Mouse (Mus musculus): Measurements from ENCODE around the gene Ckb.
"Not testable (repeated sequence)": the region's sequence is repeated elsewhere in the genome, so short reads cannot be mapped to it uniquely, and the experiment has no call there.

Gene Ckb

GRCm38 (mm10) chr12:111669000-111669788 is 2.9 kb downstream of the Ckb start:
- peak; percentile 86 for DNase-seq (ENCODE audit: low read depth, low spot score)

DNA sequence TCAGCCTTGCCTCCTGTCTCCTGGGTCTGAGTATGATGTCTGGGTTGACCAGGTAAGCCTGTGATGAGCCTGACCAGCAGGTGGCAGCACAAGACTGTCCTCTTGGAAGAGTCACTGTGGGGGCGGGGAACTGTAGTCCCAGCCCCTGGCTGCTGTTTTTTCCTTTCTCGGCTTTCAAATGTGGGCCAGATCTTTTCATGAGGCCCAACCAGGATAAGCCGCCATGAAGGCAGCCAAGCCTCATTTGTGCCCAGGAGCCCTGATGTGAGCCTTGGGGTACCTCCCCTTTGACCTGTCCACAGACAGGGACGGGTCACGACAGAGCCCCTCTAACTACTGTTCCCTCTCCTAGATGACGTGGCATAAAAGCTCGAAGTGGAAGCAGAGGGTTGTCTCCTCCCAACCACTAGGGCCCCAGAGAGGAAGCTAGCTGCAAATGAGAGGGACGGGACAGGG is 3.7 kb downstream of the Ckb start:
- peak; percentile 98 for DNase-seq (ENCODE audit: low read depth, low spot score)

- no peak for DNase-seq (ENCODE audit: low read depth, low spot score)
These were observed 4.7 kb downstream of the Ckb start for GRCm38 (mm10) chr12:111667421-111667820.

DNA sequence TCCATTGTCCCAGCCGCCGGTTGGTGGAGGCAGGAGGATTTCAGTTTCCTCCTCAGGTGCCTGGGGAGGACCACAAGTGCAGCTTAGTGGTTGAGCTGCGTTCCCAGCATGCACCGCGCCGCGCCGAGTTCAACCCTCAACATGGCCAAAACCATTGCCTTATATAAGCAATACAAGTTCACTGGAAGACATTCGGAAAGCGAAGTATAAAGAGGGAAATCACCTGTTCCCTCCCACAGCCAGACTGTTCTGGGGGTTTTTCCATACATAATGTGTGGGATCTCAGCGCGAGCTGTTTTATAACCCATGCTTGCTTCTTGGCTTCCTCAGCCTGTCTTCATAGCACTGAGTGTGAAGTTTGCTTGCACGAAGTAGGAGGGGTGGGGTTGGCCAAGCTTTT is 5.8 kb downstream of the Ckb start:
- peak; percentile 88 for DNase-seq (ENCODE audit: low read depth, low spot score)

DNA sequence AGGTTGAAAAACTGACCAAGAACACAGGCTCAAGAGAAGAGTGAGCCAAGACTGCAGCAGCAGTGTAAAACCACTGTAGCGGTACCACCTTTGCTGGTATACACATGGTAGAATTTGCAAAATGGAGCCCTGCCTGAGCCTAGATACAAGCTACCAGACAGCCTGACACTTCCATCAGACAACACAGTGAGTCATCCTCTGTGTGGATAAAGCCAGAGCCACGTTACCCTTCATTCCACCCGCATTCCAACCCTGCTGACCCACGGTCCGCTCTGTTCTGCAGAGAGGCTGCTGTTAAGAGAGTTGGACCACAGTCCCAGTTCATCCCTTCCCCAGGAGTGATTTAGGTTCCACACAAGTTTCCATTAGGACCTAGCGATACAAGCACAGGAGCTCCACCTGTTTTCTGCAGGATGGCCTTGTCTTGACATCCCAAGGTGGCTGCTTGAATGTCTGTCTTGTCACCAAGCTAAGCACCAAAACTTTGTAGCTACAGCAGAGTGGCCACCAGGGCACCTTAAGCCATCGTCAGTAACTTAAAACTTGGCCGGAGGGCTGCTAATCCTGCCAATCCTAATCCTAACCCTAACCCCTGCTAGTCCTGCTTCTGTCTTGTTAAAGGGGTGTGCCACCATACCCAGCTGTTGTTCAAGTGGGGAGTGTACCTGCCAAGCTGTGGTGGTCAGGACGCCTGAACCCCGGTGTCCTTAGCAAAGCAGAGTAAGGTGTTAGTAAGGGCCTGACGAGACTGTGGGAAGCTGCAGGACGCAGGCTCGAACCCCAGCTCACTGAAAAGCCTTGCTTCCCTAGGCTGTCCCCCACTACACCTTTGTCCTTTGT is 6.9 kb downstream of the Ckb start:
- DNase-seq (ENCODE audit: low read depth, low spot score): no peak

DNA sequence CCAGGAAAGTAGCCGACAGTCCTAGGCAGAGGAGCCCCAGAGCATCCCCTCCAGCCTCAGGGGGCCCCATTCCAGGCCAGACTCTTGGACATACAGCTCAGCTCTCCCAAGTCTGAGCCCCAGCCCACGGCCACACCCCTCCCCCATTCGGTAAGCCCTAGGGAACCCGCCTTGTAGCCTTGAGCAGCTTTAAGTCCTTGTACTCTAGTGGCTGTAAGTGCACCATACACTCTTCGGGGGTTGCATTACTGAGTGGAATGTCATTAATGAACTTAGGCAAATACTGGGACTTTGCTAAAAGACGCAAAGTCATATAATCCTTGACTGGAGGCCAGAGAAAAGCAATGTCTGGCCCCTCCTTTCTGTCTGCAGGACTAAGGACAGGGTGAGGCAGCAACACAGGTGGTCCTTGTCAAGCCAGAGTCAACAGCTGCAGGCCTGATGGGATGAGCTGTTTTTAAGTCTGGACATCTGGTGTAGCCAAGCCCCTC is 7.9 kb downstream of the Ckb start:
- no peak for DNase-seq (ENCODE audit: low read depth, low spot score)

- no peak for DNase-seq (ENCODE audit: low read depth, low spot score)
These were observed 8.7 kb downstream of the Ckb start for GRCm38 (mm10) chr12:111663228-111664143.

- not testable (repeated sequence) for DNase-seq (ENCODE audit: low read depth, low spot score)
These were observed 10.6 kb downstream of the Ckb start for GRCm38 (mm10) chr12:111661554-111661953.

GRCm38 (mm10) chr12:111660628-111661027 is 11.5 kb downstream of the Ckb start:
- DNase-seq (ENCODE audit: low read depth, low spot score): no peak

- DNase-seq (ENCODE audit: low read depth, low spot score): no peak
These were observed 12.8 kb downstream of the Ckb start for GRCm38 (mm10) chr12:111659331-111659730.

- no peak for DNase-seq (ENCODE audit: low read depth, low spot score)
These were observed 16.4 kb downstream of the Ckb start for GRCm38 (mm10) chr12:111655695-111656094.

- DNase-seq (ENCODE audit: low read depth, low spot score): peak; percentile 95
These were observed 18.7 kb downstream of the Ckb start for GRCm38 (mm10) chr12:111653434-111653833.

DNA sequence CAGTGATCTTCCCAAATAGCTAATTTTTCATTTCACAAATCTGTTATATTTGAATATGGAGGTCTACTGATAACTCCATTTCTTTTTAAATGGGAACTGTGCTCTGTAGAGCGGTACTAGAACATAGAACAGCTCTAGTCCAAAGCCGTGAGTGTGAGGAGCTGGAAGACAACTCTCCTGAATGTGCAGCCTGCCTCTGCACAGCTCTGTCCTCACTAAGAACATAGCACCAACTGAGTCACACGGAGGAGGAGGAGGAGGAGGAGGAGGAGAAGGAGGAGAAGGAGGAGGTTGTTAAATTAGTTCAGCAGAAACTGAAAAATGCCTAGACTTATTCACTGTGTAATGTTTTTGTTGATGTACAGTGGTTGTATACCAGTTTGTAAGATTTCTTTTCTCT is 19.2 kb downstream of the Ckb start:
- peak; percentile 57 for DNase-seq (ENCODE audit: low read depth, low spot score)

DNA sequence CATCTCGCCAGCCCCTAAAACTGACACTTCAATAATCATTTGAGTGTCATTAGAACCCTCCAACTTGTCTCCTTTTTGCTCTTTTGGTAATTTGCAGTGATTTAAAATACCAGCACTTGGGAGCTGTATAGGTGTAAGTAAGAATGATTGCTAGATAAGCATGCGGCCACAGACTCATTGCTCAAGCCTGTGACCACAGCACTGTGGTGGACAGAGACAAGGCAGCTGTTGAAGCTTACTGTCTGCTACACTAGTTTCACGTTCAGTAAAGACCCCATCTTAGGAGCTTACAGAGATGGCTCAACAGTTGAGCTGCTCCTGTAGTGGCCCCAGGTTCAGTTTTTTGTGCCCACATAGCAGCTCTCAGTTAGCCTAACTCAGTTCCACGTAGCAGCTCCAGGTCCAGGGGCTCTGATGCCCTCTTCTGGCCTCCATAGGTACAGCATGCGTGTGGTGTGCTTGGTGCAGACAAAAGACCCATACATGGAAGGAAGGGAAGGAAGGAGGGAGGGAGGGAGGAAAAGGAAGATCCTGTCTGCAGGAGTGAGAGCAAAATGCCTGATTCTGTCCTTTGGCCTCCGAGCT is 24.0 kb downstream of the Ckb start:
- DNase-seq (ENCODE audit: low read depth, low spot score): peak; percentile 87
